Mouse (Mus musculus) midbrain, postnatal 0 days (tissue): ENCODE data around the gene Jhy. TPM values are rescaled to one million over a fixed set of nuclear protein-coding genes. Genes with fewer than 3 reads are reported as not detected.

Experiments used
- ATAC-seq: fragments of 200-750 bp; cut with Nextera tagmentation; 2 replicates; pipeline ENCODE4 v1.8.0; 2017; ENCODE audit warnings: moderate number of reproducible peaks, mild to moderate bottlenecking, moderate TSS enrichment, moderate library complexity; ENCODE audit not compliant: low FRiP score
- DNase-seq: peaks from one replicate; pipeline ENCODE4 v3.0.0-alpha.2; 2015; ENCODE audit warnings: low spot score
- H3K27ac ChIP-seq: fragments of 300-500 bp; sonication (generic); 2 replicates; pipeline ENCODE4 v1.5.1; 2014; ENCODE audit warnings: low read depth, mild to moderate bottlenecking, low read length, mixed read lengths
- H3K27me3 ChIP-seq: fragments of 300-500 bp; sonication (generic); 2 replicates; pipeline ENCODE4 v1.6.1; 2014; ENCODE audit warnings: low read length, control low read depth, mixed read lengths; ENCODE audit not compliant: insufficient read depth
- H3K36me3 ChIP-seq: fragments of 300-500 bp; sonication (generic); 2 replicates; pipeline ENCODE4 v1.6.1; 2014; ENCODE audit warnings: low read length, control low read depth, mixed read lengths; ENCODE audit not compliant: insufficient read depth
- H3K4me1 ChIP-seq: fragments of 300-500 bp; sonication (generic); 2 replicates; pipeline ENCODE4 v1.6.1; 2014; ENCODE audit warnings: mild to moderate bottlenecking, control low read depth, antibody characterized with exemption, low read length, mixed read lengths; ENCODE audit not compliant: insufficient read depth
- H3K4me2 ChIP-seq: fragments of 300-500 bp; sonication (generic); 2 replicates; pipeline ENCODE4 v1.6.1; 2014; ENCODE audit warnings: low read depth, mild to moderate bottlenecking, low read length, mixed read lengths; ENCODE audit not compliant: poor library complexity, severe bottlenecking
- H3K4me3 ChIP-seq: fragments of 300-500 bp; sonication (generic); 2 replicates; pipeline ENCODE4 v1.5.1; 2014; ENCODE audit warnings: low read depth, mild to moderate bottlenecking, low read length, moderate library complexity
- H3K9ac ChIP-seq: fragments of 300-500 bp; sonication (generic); replicated peaks from 2 replicates; pipeline ENCODE4 v1.6.1; 2014; ENCODE audit warnings: mild to moderate bottlenecking, low read length, moderate library complexity, mixed read lengths; ENCODE audit not compliant: poor library complexity, severe bottlenecking
- H3K9me3 ChIP-seq: fragments of 300-500 bp; sonication (generic); 2 replicates; pipeline ENCODE4 v1.6.1; 2016; ENCODE audit warnings: low read length, control low read depth
- CTCF ChIP-seq: IDR thresholded peaks from 2 replicates; pipeline ENCODE4 v1.5.1; 2016; ENCODE audit warnings: antibody characterized with exemption, mild to moderate bottlenecking
- whole genome bisulfite sequencing: fragments of 180-500 bp; shearing (Covaris S2); extraction: QIAGEN DNeasy Blood & Tissue Kit; methylation state at CpG from one replicate; pipeline ENCODE4 v1.1.7; 2014; 5-methylcytosine and 5-hydroxymethylcytosine counted together
- polyA plus RNA-seq: library from polyadenylated mRNA; unstranded; fragments of >200 nt; fragmentation: Nextera tagmentation; extraction: Ambion mirVana; gene quantifications from 2 replicates; pipeline ENCODE4 v1.2.1, GENCODE M21; 2015
- total RNA-seq: library from RNA; depleted of rRNA; stranded (reverse); fragments of >200 nt; gene quantifications from 2 replicates; pipeline ENCODE4 v1.2.3, GENCODE M21; 2014

Jhy gene
- total and polyA plus RNA-seq, 2 experiments from 2014 or later: 0.99 to 1.5 TPM

DNA sequence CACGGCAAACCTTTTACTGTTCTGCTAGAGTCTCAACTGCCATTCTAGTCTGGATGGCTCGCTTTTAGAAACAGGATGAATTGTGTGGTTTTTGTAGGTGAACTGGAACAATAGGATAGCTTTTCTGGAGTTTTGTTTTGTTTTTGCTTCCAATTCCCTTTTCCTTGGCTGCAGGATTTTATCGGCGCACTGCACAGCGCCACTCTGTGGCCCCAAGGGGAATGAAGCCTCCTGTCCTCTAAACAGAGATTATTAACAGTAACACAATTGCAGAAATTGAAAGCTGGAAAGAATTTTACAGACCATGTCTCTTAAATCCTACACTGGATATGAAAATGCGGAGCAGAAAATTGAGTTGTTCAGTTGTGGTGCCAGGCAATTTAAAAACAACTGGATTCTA is 18.6 kb upstream of the Jhy start:
- Histone ChIP-seq H3K36me3 (no peaks in the 10 kb centered on the region), H3K4me1 (no peaks in the 10 kb centered on the region), H3K27ac (no peak overlapping the region), H3K4me2 (no peak overlapping the region), H3K9me3 (no peaks in the 10 kb centered on the region), H3K27me3 (no peaks in the 10 kb centered on the region), H3K4me3 (no peak overlapping the region), H3K9ac (no peak overlapping the region)
- ATAC-seq (no peak), DNase-seq (peak; percentile 69)
- peak; percentile 87 for TF ChIP-seq CTCF
- WGBS: 26% methylated on average over 6 of the region's 6 CpGs

GRCm38 (mm10) chr9:40974042-40974801 is 10.3 kb upstream of the Jhy start:
- H3K27me3 ChIP-seq: no peaks in the 10 kb centered on the region
- DNase-seq (no peak), ATAC-seq (no peak)
- WGBS: 74% methylated on average over 11 of the region's 11 CpGs
- no peak for TF ChIP-seq CTCF
- H3K4me3 ChIP-seq: no peak overlapping the region
- no peaks in the 10 kb centered on the region for H3K36me3 ChIP-seq
- H3K9me3 ChIP-seq: no peaks in the 10 kb centered on the region
- H3K4me1 ChIP-seq: no peaks in the 10 kb centered on the region
- H3K4me2 ChIP-seq: no peak overlapping the region
- H3K27ac ChIP-seq: no peak overlapping the region
- H3K9ac ChIP-seq: no peak overlapping the region

GRCm38 (mm10) chr9:40964418-40964714 is 448 bp upstream of the Jhy start:
- Histone ChIP-seq H3K4me2 (peak overlapping the region; percentile 97), H3K27ac (peak overlapping the region; percentile 59), H3K4me3 (peak overlapping the region; percentile 66), H3K36me3 (no peaks in the 10 kb centered on the region), H3K9me3 (no peaks in the 10 kb centered on the region), H3K27me3 (0 out of 2 replicates have a peak, but pooled peaks cover 2% of the 10 kb centered on the region), H3K4me1 (no peaks in the 10 kb centered on the region), H3K9ac (peak overlapping the region; percentile 68)
- ATAC-seq (no peak), DNase-seq (no peak)
- 13% methylated on average over 7 of the region's 7 CpGs for WGBS
- no peak for TF ChIP-seq CTCF

- WGBS: 55% methylated on average over 3 of the region's 3 CpGs
- H3K27me3 ChIP-seq: 0 out of 2 replicates have a peak, but pooled peaks cover 2% of the 10 kb centered on the region
- no peak for ATAC-seq
- no peak overlapping the region for H3K27ac ChIP-seq
- no peaks in the 10 kb centered on the region for H3K36me3 ChIP-seq
- H3K9me3 ChIP-seq: no peaks in the 10 kb centered on the region
- no peak for TF ChIP-seq CTCF
- DNase-seq: no peak
- no peak overlapping the region for H3K4me3 ChIP-seq
- no peak overlapping the region for H3K9ac ChIP-seq
- no peaks in the 10 kb centered on the region for H3K4me1 ChIP-seq
- no peak overlapping the region for H3K4me2 ChIP-seq
Observed at GRCm38 (mm10) chr9:40961401-40961800, 2.5 kb downstream of the Jhy start.

GRCm38 (mm10) chr9:40949039-40949615 is 14.8 kb downstream of the Jhy start:
- no peak for TF ChIP-seq CTCF
- Histone ChIP-seq H3K9me3 (no peaks in the 10 kb centered on the region), H3K4me3 (no peak overlapping the region), H3K4me1 (0 out of 2 replicates have a peak, but pooled peaks cover 4% of the 10 kb centered on the region), H3K4me2 (peak overlapping the region; percentile 29; the same call in 1 of the 2 replicates), H3K36me3 (no peaks in the 10 kb centered on the region), H3K27ac (no peak overlapping the region), H3K9ac (no peak overlapping the region), H3K27me3 (no peaks in the 10 kb centered on the region)
- WGBS: 33% methylated on average over 18 of the region's 18 CpGs
- DNase-seq: no peak
- ATAC-seq: no peak

DNA sequence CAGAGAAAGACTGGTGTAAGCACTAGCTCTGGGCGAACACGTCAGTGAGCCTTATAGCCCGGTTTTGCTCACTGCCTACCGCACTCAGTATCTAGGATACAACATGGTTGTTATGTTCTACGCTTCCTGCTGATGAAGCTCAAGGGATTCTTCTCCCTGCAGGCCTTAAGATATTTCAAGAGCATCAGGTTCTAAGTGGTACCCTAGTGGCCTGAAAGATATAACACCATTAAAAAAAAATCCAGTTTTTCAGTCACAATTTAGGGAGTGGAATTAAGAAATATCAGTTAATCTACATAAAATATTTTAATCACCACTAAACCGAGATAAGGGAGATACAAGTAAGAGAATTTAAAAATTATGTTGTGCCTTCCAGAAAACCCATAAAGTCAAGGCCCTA is 15.4 kb downstream of the Jhy start:
- Histone ChIP-seq H3K9ac (no peak overlapping the region), H3K4me2 (no peak overlapping the region), H3K4me3 (no peak overlapping the region), H3K27ac (no peak overlapping the region), H3K9me3 (no peaks in the 10 kb centered on the region), H3K27me3 (no peaks in the 10 kb centered on the region), H3K36me3 (no peaks in the 10 kb centered on the region), H3K4me1 (0 out of 2 replicates have a peak, but pooled peaks cover 4% of the 10 kb centered on the region)
- whole genome bisulfite sequencing: 82% methylated on average over 6 of the region's 6 CpGs
- no peak for ATAC-seq
- peak; percentile 33 for TF ChIP-seq CTCF
- DNase-seq: no peak
